Mouse (Mus musculus) natural killer cell, adult 2 months (primary cell): Measurements from ENCODE around the gene Nbeal2.

Experiments
- DNase-seq, 2 experiments: peaks; one replicate each; pipeline ENCODE4 v3.0.0; 2022; ENCODE audit warnings: low spot score in 2 of 2

Gene Nbeal2

GRCm38 (mm10) chr9:110617081-110617480, 36.9 kb downstream of the Nbeal2 start:
- no peak for DNase-seq

DNA sequence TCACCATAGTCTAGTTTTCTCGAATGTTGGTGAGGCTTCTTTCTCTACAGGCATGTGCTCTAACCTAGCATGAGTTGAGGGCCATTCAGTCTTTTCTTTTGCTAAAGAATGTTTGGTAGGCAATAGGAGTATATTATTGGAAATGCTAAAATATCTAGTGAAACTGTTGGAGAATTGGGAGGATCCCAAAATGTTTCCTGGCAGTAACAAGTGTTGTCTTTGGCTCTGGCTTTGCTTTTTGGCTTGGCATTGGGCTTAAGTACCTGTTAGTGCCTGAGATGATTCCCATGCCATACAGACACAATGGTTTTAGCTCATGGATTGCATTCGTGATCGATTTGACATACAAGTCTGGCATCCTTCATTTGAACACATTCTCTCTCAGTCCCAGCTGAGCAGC, 42.5 kb downstream of the Nbeal2 start:
- no peak for DNase-seq

GRCm38 (mm10) chr9:110583521-110583920, 70.4 kb downstream of the Nbeal2 start:
- no peak for DNase-seq

- DNase-seq, result no peak
These were observed 71.8 kb downstream of the Nbeal2 start for GRCm38 (mm10) chr9:110582161-110582560.
